Mouse (Mus musculus): Measurements from ENCODE around the gene Cd34. TPM values are rescaled to one million over a fixed set of nuclear protein-coding genes. Genes with fewer than 3 reads are reported as not detected.

Cd34 gene
- polyA plus RNA-seq, 1 experiment from 2014 or later, result 58.3 TPM

Other genes with a start within 250 kb of the Cd34 start
- gene Cd46, start 153.4 kb downstream of the Cd34 start, polyA plus RNA-seq (2014; fragmentation: Nextera tagmentation; extraction: Ambion mirVana), result 0.82 and 0.90 TPM in 2 replicates
- 43.6 and 49.6 TPM in 2 replicates for gene Cr1l, start 192.8 kb downstream of the Cd34 start, polyA plus RNA-seq (2014; fragmentation: Nextera tagmentation; extraction: Ambion mirVana)
- gene Cr2, start 237.9 kb downstream of the Cd34 start, polyA plus RNA-seq (2014; fragmentation: Nextera tagmentation; extraction: Ambion mirVana), result 0.32 TPM in 1 of 2 replicates, not detected in the other